Comparison of ENCODE assay signal across 8 mouse cellular contexts in genomic region chr1:55238496-55238895, GRCm38 (mm10). TPM values are rescaled to one million over a fixed set of nuclear protein-coding genes. Genes with fewer than 3 reads are reported as not detected.
DNase-seq lines count a peak whose midpoint lies in the region; ATAC-seq and TF ChIP-seq lines count a peak whose summit lies in the region.

No protein-coding gene starts in this region.

- no peaks in the 10 kb centered on the region for H3K9me3 ChIP-seq in hindbrain, embryonic 11.5 days (ENCODE audit: control insufficient read depth, low read length)
- H3K9me3 ChIP-seq in midbrain, embryonic 14.5 days (ENCODE audit: control insufficient read depth, low read length), result no peaks in the 10 kb centered on the region

- H3K4me1 ChIP-seq in lung, adult 2 months (ENCODE audit: control insufficient read depth, insufficient read depth, low read length), result peaks cover 3% of the 10 kb centered on the region; the same call in 1 of the 2 replicates
- peaks cover 5% of the 10 kb centered on the region for H3K4me1 ChIP-seq in hindbrain, embryonic 11.5 days (replicated peaks; ENCODE audit: control insufficient read depth, insufficient read depth, low read length)
- peaks cover 33% of the 10 kb centered on the region for H3K4me1 ChIP-seq in midbrain, embryonic 14.5 days (ENCODE audit: control insufficient read depth, insufficient read depth, low read length)

- H3K4me2 ChIP-seq in hindbrain, embryonic 11.5 days (replicated peaks; ENCODE audit: low read depth, low read length), result peak overlapping the region; percentile 86
- H3K4me2 ChIP-seq in midbrain, embryonic 14.5 days (ENCODE audit: low read length), result peak overlapping the region; percentile 87

- no peak for DNase-seq in lung, adult 2 months
- DNase-seq in lung, postnatal 4 days, result no peak
- DNase-seq in c-Kit-positive CD71-positive TER-119-negative erythroid progenitor cells, embryonic 14.5 days (ENCODE audit: low read depth), result peak; percentile 21
- DNase-seq in hindbrain, embryonic 11.5 days (ENCODE audit: low spot score), result peak; percentile 18
- DNase-seq in midbrain, embryonic 14.5 days, result peak; percentile 19
- DNase-seq in gastrocnemius, postnatal 10 days, result no peak
- DNase-seq in urinary bladder, postnatal 4 days (ENCODE audit: low spot score in 2 of 2), result no peak

- H3K9ac ChIP-seq in hindbrain, embryonic 11.5 days (ENCODE audit: low read depth, low read length), result peak overlapping the region; percentile 73
- H3K9ac ChIP-seq in midbrain, embryonic 14.5 days (replicated peaks; ENCODE audit: low read length), result peak overlapping the region; percentile 75

- peak overlapping the region; percentile 85 for H3K4me3 ChIP-seq in lung, adult 2 months (replicated peaks; ENCODE audit: extremely low read depth, low read depth, low read length)
- peak overlapping the region; percentile 85 for H3K4me3 ChIP-seq in hindbrain, embryonic 11.5 days (ENCODE audit: low read depth, low read length)
- peak overlapping the region; percentile 81 for H3K4me3 ChIP-seq in midbrain, embryonic 14.5 days (replicated peaks; ENCODE audit: low read depth, low read length)

- no peak for TF ChIP-seq POLR2A in lung, adult 2 months (IDR thresholded peaks at IDR 0.05; ENCODE audit: borderline replicate concordance, extremely low read depth, low read depth, low read length)

- ATAC-seq in hindbrain, embryonic 11.5 days (ENCODE audit: low FRiP score), result no peak
- no peak for ATAC-seq in midbrain, embryonic 14.5 days (ENCODE audit: low FRiP score, low TSS enrichment)
- ATAC-seq in megakaryocyte progenitor cell, adult 5-6 weeks (replicated peaks; ENCODE audit: poor library complexity), result no peak

- H3K27ac ChIP-seq in hindbrain, embryonic 11.5 days (ENCODE audit: low read depth, low read length), result no peak overlapping the region
- no peak overlapping the region for H3K27ac ChIP-seq in midbrain, embryonic 14.5 days (replicated peaks; ENCODE audit: low read depth, low read length)

- no peaks in the 10 kb centered on the region for H3K36me3 ChIP-seq in hindbrain, embryonic 11.5 days (ENCODE audit: control insufficient read depth, insufficient read depth, low read length)
- H3K36me3 ChIP-seq in midbrain, embryonic 14.5 days (ENCODE audit: control insufficient read depth, insufficient read depth, low read length), result 0 out of 2 replicates have a peak, but pooled peaks cover 6% of the 10 kb centered on the region

- H3K27me3 ChIP-seq in hindbrain, embryonic 11.5 days (ENCODE audit: control insufficient read depth, insufficient read depth, low read length), result no peaks in the 10 kb centered on the region
- no peaks in the 10 kb centered on the region for H3K27me3 ChIP-seq in midbrain, embryonic 14.5 days (ENCODE audit: control insufficient read depth, insufficient read depth, low read length)

- no peak for TF ChIP-seq CTCF in lung, adult 2 months (IDR thresholded peaks at IDR 0.05; ENCODE audit: insufficient read depth, low read length)

- 20% methylated on average over 13 of the region's 13 CpGs for WGBS in lung, adult 2 months
- 27% methylated on average over 13 of the region's 13 CpGs for WGBS in hindbrain, embryonic 11.5 days
- WGBS in midbrain, embryonic 14.5 days, result 28% methylated on average over 13 of the region's 13 CpGs

RNA-seq across cellular contexts. Expression of gene Mars2, which starts 1.5 kb away (rescaled TPM):
- 1.4 and 1.5 TPM in 2 replicates for polyA plus RNA-seq in lung, adult 2 months (2012; rRNA removed)
- polyA plus RNA-seq in hindbrain, embryonic 11.5 days (2014; fragmentation: Nextera tagmentation; extraction: Ambion mirVana), result 2.7 TPM in 2 replicates
- polyA plus RNA-seq in midbrain, embryonic 14.5 days (2014; fragmentation: Nextera tagmentation; extraction: Ambion mirVana), result 4.1 and 4.4 TPM in 2 replicates
- total RNA-seq in megakaryocyte progenitor cell, adult 5-6 weeks (2015), result 6.8 and 8.2 TPM in 2 replicates
- 8.5 and 10.4 TPM in 2 replicates for total RNA-seq in megakaryocyte progenitor cell, adult 5-6 weeks (2017)
- total RNA-seq in gastrocnemius, postnatal 10 days (2021), result 1 to 10 TPM; 3.8 to 4.0 TPM

RNA-seq across cellular contexts. Expression of gene Rftn2, which starts 11.9 kb away (rescaled TPM):
- polyA plus RNA-seq in lung, adult 2 months (2012; rRNA removed), result 6.1 and 10.9 TPM in 2 replicates
- 9.7 and 10.8 TPM in 2 replicates for polyA plus RNA-seq in hindbrain, embryonic 11.5 days (2014; fragmentation: Nextera tagmentation; extraction: Ambion mirVana)
- polyA plus RNA-seq in midbrain, embryonic 14.5 days (2014; fragmentation: Nextera tagmentation; extraction: Ambion mirVana), result 8.7 and 9.5 TPM in 2 replicates
- 0.71 and 0.86 TPM in 2 replicates for total RNA-seq in megakaryocyte progenitor cell, adult 5-6 weeks (2015)
- 1.3 and 2.5 TPM in 2 replicates for total RNA-seq in megakaryocyte progenitor cell, adult 5-6 weeks (2017)
- total RNA-seq in gastrocnemius, postnatal 10 days (2021), result 10 to 100 TPM; 12.6 to 17.3 TPM

Comparison
In these comparisons a context has a peak if more than half of its experiments do, and no peak if none do; other contexts are left out.
1. DNase-seq: peak in c-Kit-positive CD71-positive TER-119-negative erythroid progenitor cells, embryonic 14.5 days (single experiment), hindbrain, embryonic 11.5 days (single experiment) and midbrain, embryonic 14.5 days (single experiment); none in lung, adult 2 months (single experiment), lung, postnatal 4 days (0 of 2), gastrocnemius, postnatal 10 days (single experiment) and urinary bladder, postnatal 4 days (0 of 2).
2. Peak in every context shown above with its lines, with median percentiles within 50 percentile points of each other: H3K4me3 ChIP-seq.